Mouse (Mus musculus) heart, embryonic 12.5 days (tissue): ENCODE measurements around the gene Gls. TPM values are rescaled to one million over a fixed set of nuclear protein-coding genes. Genes with fewer than 3 reads are reported as not detected.

Source experiments
- ATAC-seq: fragments of 200-750 bp; cut with Nextera tagmentation; 2 replicates; pipeline ENCODE4 v1.8.0; 2017; ENCODE audit warnings: moderate TSS enrichment, moderate library complexity; ENCODE audit not compliant: insufficient number of reproducible peaks, low FRiP score
- H3K27ac ChIP-seq: fragments of 300-500 bp; sonication (generic); 2 replicates; pipeline ENCODE4 v1.5.1; 2016; ENCODE audit warnings: mild to moderate bottlenecking, moderate library complexity; ENCODE audit not compliant: poor library complexity, severe bottlenecking
- H3K27me3 ChIP-seq: fragments of 300-500 bp; sonication (generic); replicated peaks from 2 replicates; pipeline ENCODE4 v1.6.1; 2016; ENCODE audit warnings: mild to moderate bottlenecking, moderate library complexity
- H3K36me3 ChIP-seq: fragments of 300-500 bp; sonication (generic); 2 replicates; pipeline ENCODE4 v1.6.1; 2016; ENCODE audit warnings: mild to moderate bottlenecking, moderate library complexity
- H3K4me1 ChIP-seq: fragments of 300-500 bp; sonication (generic); replicated peaks from 2 replicates; pipeline ENCODE4 v1.6.1; 2016; ENCODE audit warnings: mild to moderate bottlenecking
- H3K4me2 ChIP-seq: fragments of 300-500 bp; sonication (generic); 2 replicates; pipeline ENCODE4 v1.6.1; 2016; ENCODE audit warnings: mild to moderate bottlenecking, moderate library complexity
- H3K4me3 ChIP-seq: fragments of 300-500 bp; sonication (generic); 2 replicates; pipeline ENCODE4 v1.5.1; 2016; ENCODE audit warnings: mild to moderate bottlenecking
- H3K9ac ChIP-seq: fragments of 300-500 bp; sonication (generic); 2 replicates; pipeline ENCODE4 v1.6.1; 2016; ENCODE audit warnings: mild to moderate bottlenecking, moderate library complexity
- H3K9me3 ChIP-seq: fragments of 300-500 bp; sonication (generic); replicated peaks from 2 replicates; pipeline ENCODE4 v1.6.1; 2016; ENCODE audit warnings: mild to moderate bottlenecking, moderate library complexity
- WGBS: fragments of 180-500 bp; shearing (Covaris S2); methylation state at CpG from one replicate; pipeline ENCODE4 v1.1.7; 2016; 5-methylcytosine and 5-hydroxymethylcytosine counted together
- polyA plus RNA-seq: library from polyadenylated mRNA; unstranded; fragments of >200 nt; fragmentation: Nextera tagmentation; extraction: Ambion mirVana; gene quantifications from 2 replicates; pipeline ENCODE4 v1.2.1, GENCODE M21; 2016

Gene Gls
- polyA plus RNA-seq, 1 experiment from 2014 or later: 40.8 TPM

GRCm38 (mm10) chr1:52264290-52264689, 31.3 kb upstream of the Gls start:
- WGBS: 46% methylated on average over 3 of the region's 3 CpGs
- H3K4me3 ChIP-seq: no peak overlapping the region
- H3K36me3 ChIP-seq: no peaks in the 10 kb centered on the region
- no peak overlapping the region for H3K27ac ChIP-seq
- H3K4me2 ChIP-seq: no peak overlapping the region
- H3K27me3 ChIP-seq: no peaks in the 10 kb centered on the region
- no peak for ATAC-seq
- no peaks in the 10 kb centered on the region for H3K9me3 ChIP-seq
- H3K4me1 ChIP-seq: no peaks in the 10 kb centered on the region
- H3K9ac ChIP-seq: no peak overlapping the region

GRCm38 (mm10) chr1:52260354-52261090, 27.5 kb upstream of the Gls start:
- Histone ChIP-seq H3K9me3 (0 out of 2 replicates have a peak, but pooled peaks cover under 1% of the 10 kb centered on the region), H3K4me2 (no peak overlapping the region), H3K4me3 (no peak overlapping the region), H3K27me3 (0 out of 2 replicates have a peak, but pooled peaks cover under 1% of the 10 kb centered on the region), H3K27ac (no peak overlapping the region), H3K36me3 (no peaks in the 10 kb centered on the region), H3K9ac (no peak overlapping the region), H3K4me1 (no peaks in the 10 kb centered on the region)
- ATAC-seq: no peak
- 87% methylated on average over 4 of the region's 4 CpGs for WGBS

GRCm38 (mm10) chr1:52258006-52258749, 25.1 kb upstream of the Gls start:
- H3K4me3 ChIP-seq: no peak overlapping the region
- no peak for ATAC-seq
- H3K9me3 ChIP-seq: 0 out of 2 replicates have a peak, but pooled peaks cover 4% of the 10 kb centered on the region
- no peak overlapping the region for H3K4me2 ChIP-seq
- H3K4me1 ChIP-seq: no peaks in the 10 kb centered on the region
- WGBS: 80% methylated on average over 9 of the region's 9 CpGs
- no peak overlapping the region for H3K27ac ChIP-seq
- H3K27me3 ChIP-seq: 0 out of 2 replicates have a peak, but pooled peaks cover 5% of the 10 kb centered on the region
- no peak overlapping the region for H3K9ac ChIP-seq
- H3K36me3 ChIP-seq: no peaks in the 10 kb centered on the region

GRCm38 (mm10) chr1:52256916-52257315, 23.9 kb upstream of the Gls start:
- H3K27me3 ChIP-seq: 0 out of 2 replicates have a peak, but pooled peaks cover 5% of the 10 kb centered on the region
- no peak for ATAC-seq
- H3K9me3 ChIP-seq: 0 out of 2 replicates have a peak, but pooled peaks cover 4% of the 10 kb centered on the region
- H3K4me3 ChIP-seq: no peak overlapping the region
- H3K4me1 ChIP-seq: 0 out of 2 replicates have a peak, but pooled peaks cover 5% of the 10 kb centered on the region
- H3K9ac ChIP-seq: no peak overlapping the region
- no peaks in the 10 kb centered on the region for H3K36me3 ChIP-seq
- WGBS: 70% methylated on average over 4 of the region's 4 CpGs
- H3K27ac ChIP-seq: no peak overlapping the region
- H3K4me2 ChIP-seq: no peak overlapping the region

- Histone ChIP-seq H3K27me3 (0 out of 2 replicates have a peak, but pooled peaks cover 5% of the 10 kb centered on the region), H3K9ac (no peak overlapping the region), H3K9me3 (0 out of 2 replicates have a peak, but pooled peaks cover 4% of the 10 kb centered on the region), H3K27ac (no peak overlapping the region), H3K36me3 (no peaks in the 10 kb centered on the region), H3K4me3 (no peak overlapping the region), H3K4me1 (peaks cover 10% of the 10 kb centered on the region), H3K4me2 (no peak overlapping the region)
- 63% methylated on average over 4 of the region's 4 CpGs for WGBS
- no peak for ATAC-seq
Measured at GRCm38 (mm10) chr1:52256194-52256593, 23.2 kb upstream of the Gls start.

GRCm38 (mm10) chr1:52254411-52254810, 21.4 kb upstream of the Gls start:
- Histone ChIP-seq H3K4me1 (peaks cover 20% of the 10 kb centered on the region), H3K4me2 (no peak overlapping the region), H3K9me3 (0 out of 2 replicates have a peak, but pooled peaks cover 4% of the 10 kb centered on the region), H3K4me3 (no peak overlapping the region), H3K27me3 (0 out of 2 replicates have a peak, but pooled peaks cover 5% of the 10 kb centered on the region), H3K27ac (no peak overlapping the region), H3K9ac (no peak overlapping the region), H3K36me3 (no peaks in the 10 kb centered on the region)
- 59% methylated on average over 2 of the region's 2 CpGs for WGBS
- ATAC-seq: no peak

GRCm38 (mm10) chr1:52253386-52253785, 20.4 kb upstream of the Gls start:
- Histone ChIP-seq H3K4me1 (peaks cover 22% of the 10 kb centered on the region), H3K9me3 (0 out of 2 replicates have a peak, but pooled peaks cover 4% of the 10 kb centered on the region), H3K4me2 (no peak overlapping the region), H3K9ac (no peak overlapping the region), H3K4me3 (no peak overlapping the region), H3K27me3 (0 out of 2 replicates have a peak, but pooled peaks cover 5% of the 10 kb centered on the region), H3K36me3 (no peaks in the 10 kb centered on the region), H3K27ac (no peak overlapping the region)
- 76% methylated on average over 6 of the region's 6 CpGs for WGBS
- no peak for ATAC-seq

- ATAC-seq: no peak
- H3K4me2 ChIP-seq: no peak overlapping the region
- no peak overlapping the region for H3K27ac ChIP-seq
- peaks cover 22% of the 10 kb centered on the region for H3K4me1 ChIP-seq
- no peak overlapping the region for H3K9ac ChIP-seq
- no peak overlapping the region for H3K4me3 ChIP-seq
- 55% methylated on average over 2 of the region's 2 CpGs for WGBS
- H3K9me3 ChIP-seq: 0 out of 2 replicates have a peak, but pooled peaks cover 4% of the 10 kb centered on the region
- no peaks in the 10 kb centered on the region for H3K36me3 ChIP-seq
- H3K27me3 ChIP-seq: 0 out of 2 replicates have a peak, but pooled peaks cover 5% of the 10 kb centered on the region
Measured at GRCm38 (mm10) chr1:52252447-52252846, 19.4 kb upstream of the Gls start.

- peaks cover 22% of the 10 kb centered on the region for H3K4me1 ChIP-seq
- peak overlapping the region; percentile 39 for H3K4me2 ChIP-seq
- H3K36me3 ChIP-seq: no peaks in the 10 kb centered on the region
- no peak for ATAC-seq
- H3K4me3 ChIP-seq: no peak overlapping the region
- 0 out of 2 replicates have a peak, but pooled peaks cover 5% of the 10 kb centered on the region for H3K27me3 ChIP-seq
- no peak overlapping the region for H3K9ac ChIP-seq
- H3K9me3 ChIP-seq: 0 out of 2 replicates have a peak, but pooled peaks cover 4% of the 10 kb centered on the region
- 44% methylated on average over 7 of the region's 7 CpGs for WGBS
- H3K27ac ChIP-seq: peak overlapping the region; percentile 29
Measured at GRCm38 (mm10) chr1:52251038-52251735, 18.2 kb upstream of the Gls start.

- H3K36me3 ChIP-seq: no peaks in the 10 kb centered on the region
- H3K4me3 ChIP-seq: no peak overlapping the region
- ATAC-seq: no peak
- H3K27me3 ChIP-seq: no peaks in the 10 kb centered on the region
- H3K9me3 ChIP-seq: no peaks in the 10 kb centered on the region
- no peak overlapping the region for H3K4me2 ChIP-seq
- H3K27ac ChIP-seq: no peak overlapping the region
- H3K9ac ChIP-seq: no peak overlapping the region
- 83% methylated on average over 3 of the region's 3 CpGs for WGBS
- peaks cover 22% of the 10 kb centered on the region for H3K4me1 ChIP-seq
Measured at GRCm38 (mm10) chr1:52248899-52249556, 16.0 kb upstream of the Gls start.
